Mouse (Mus musculus) hindbrain, postnatal 0 days (tissue): ENCODE data around the gene Aprt. TPM values are rescaled to one million over a fixed set of nuclear protein-coding genes. Genes with fewer than 3 reads are reported as not detected.

Experiments used
- ATAC-seq: fragments of 200-750 bp; cut with Nextera tagmentation; 2 replicates; pipeline ENCODE4 v1.8.0; 2017; ENCODE audit warnings: mild to moderate bottlenecking, moderate TSS enrichment, moderate library complexity
- DNase-seq: peaks from one replicate; pipeline ENCODE4 v3.0.0-alpha.2; 2015; ENCODE audit warnings: low spot score
- H3K27ac ChIP-seq: fragments of 300-500 bp; sonication (generic); 2 replicates; pipeline ENCODE4 v1.5.1; 2014; ENCODE audit warnings: mild to moderate bottlenecking
- H3K27me3 ChIP-seq: fragments of 300-500 bp; sonication (generic); 2 replicates; pipeline ENCODE4 v1.6.1; 2014; ENCODE audit warnings: low read length, mixed read lengths; ENCODE audit not compliant: insufficient read depth
- H3K36me3 ChIP-seq: fragments of 300-500 bp; sonication (generic); 2 replicates; pipeline ENCODE4 v1.6.1; 2014; ENCODE audit warnings: low read length, mixed read lengths; ENCODE audit not compliant: insufficient read depth
- H3K4me1 ChIP-seq: fragments of 300-500 bp; sonication (generic); 2 replicates; pipeline ENCODE4 v1.6.1; 2014; ENCODE audit warnings: antibody characterized with exemption, low read length, mixed read lengths; ENCODE audit not compliant: insufficient read depth
- H3K4me2 ChIP-seq: fragments of 300-500 bp; sonication (generic); 2 replicates; pipeline ENCODE4 v1.6.1; 2014; ENCODE audit warnings: low read depth, mild to moderate bottlenecking, low read length, moderate library complexity, mixed read lengths
- H3K4me3 ChIP-seq: fragments of 300-500 bp; sonication (generic); 2 replicates; pipeline ENCODE4 v1.5.1; 2014; ENCODE audit warnings: low read length
- H3K9ac ChIP-seq: fragments of 300-500 bp; sonication (generic); replicated peaks from 2 replicates; pipeline ENCODE4 v1.6.1; 2014; ENCODE audit warnings: mild to moderate bottlenecking, low read length, moderate library complexity, mixed read lengths
- H3K9me3 ChIP-seq: fragments of 300-500 bp; sonication (generic); 2 replicates; pipeline ENCODE4 v1.6.1; 2016; ENCODE audit warnings: low read length, mixed read lengths
- CTCF ChIP-seq: IDR thresholded peaks from 2 replicates; pipeline ENCODE4 v1.5.1; 2016; ENCODE audit warnings: antibody characterized with exemption, control low read depth, low read depth
- WGBS: fragments of 180-500 bp; shearing (Covaris S2); extraction: QIAGEN DNeasy Blood & Tissue Kit; methylation state at CpG from one replicate; pipeline ENCODE4 v1.1.7; 2014; 5-methylcytosine and 5-hydroxymethylcytosine counted together
- polyA plus RNA-seq: library from polyadenylated mRNA; unstranded; fragments of >200 nt; fragmentation: Nextera tagmentation; extraction: Ambion mirVana; gene quantifications from 2 replicates; pipeline ENCODE4 v1.2.1, GENCODE M21; 2015
- total RNA-seq: library from RNA; depleted of rRNA; stranded (reverse); fragments of >200 nt; gene quantifications from 2 replicates; pipeline ENCODE4 v1.2.3, GENCODE M21; 2014

Aprt gene
- total and polyA plus RNA-seq, 2 experiments from 2014 or later = 113 to 189 TPM

GRCm38 (mm10) chr8:122567361-122568108, 9.2 kb downstream of the Aprt start, which contains the start of gene Cdt1:
Gene Cdt1 (plus strand): TSS chr8:122568015.
- TF ChIP-seq CTCF = no peak
- no peaks in the 10 kb centered on the region for H3K36me3 ChIP-seq
- H3K27me3 ChIP-seq = no peaks in the 10 kb centered on the region
- DNase-seq = peak; percentile 98
- peak within 1 kb of the TSS; percentile 94 for H3K4me2 ChIP-seq
- no peaks in the 10 kb centered on the region for H3K9me3 ChIP-seq
- peak within 1 kb of the TSS; percentile 78 for H3K4me3 ChIP-seq
- under 1% methylated on average over 62 of the region's 62 CpGs for WGBS
- H3K4me1 ChIP-seq = peaks cover 4% of the 10 kb centered on the region; the same call in 1 of the 2 replicates
- H3K27ac ChIP-seq = peak within 1 kb of the TSS; percentile 90
- H3K9ac ChIP-seq = peak within 1 kb of the TSS; percentile 75
- ATAC-seq = peak; percentile 96

- peak overlapping the region; percentile 94 for H3K4me2 ChIP-seq
- H3K9ac ChIP-seq = peak overlapping the region; percentile 75
- ATAC-seq (0 out of 2 replicates have a peak, but pooled peaks have one; percentile 0), DNase-seq (peak; percentile 47)
- no peaks in the 10 kb centered on the region for H3K36me3 ChIP-seq
- no peaks in the 10 kb centered on the region for H3K27me3 ChIP-seq
- 22% methylated on average over 6 of the region's 6 CpGs for WGBS
- H3K9me3 ChIP-seq = no peaks in the 10 kb centered on the region
- peaks cover 4% of the 10 kb centered on the region; the same call in 1 of the 2 replicates for H3K4me1 ChIP-seq
- peak overlapping the region; percentile 78 for H3K4me3 ChIP-seq
- no peak for TF ChIP-seq CTCF
- peak overlapping the region; percentile 90 for H3K27ac ChIP-seq
These were observed 9.9 kb downstream of the Aprt start for GRCm38 (mm10) chr8:122566766-122567165.

- Histone ChIP-seq H3K27me3 (no peaks in the 10 kb centered on the region), H3K27ac (no peak overlapping the region), H3K4me1 (peaks cover 4% of the 10 kb centered on the region; the same call in 1 of the 2 replicates), H3K4me3 (no peak overlapping the region), H3K36me3 (no peaks in the 10 kb centered on the region), H3K9me3 (no peaks in the 10 kb centered on the region), H3K9ac (no peak overlapping the region), H3K4me2 (no peak overlapping the region)
- no peak for ATAC-seq
- no peak for DNase-seq
- no peak for TF ChIP-seq CTCF
- 87% methylated on average over 25 of the region's 25 CpGs for WGBS
These were observed 12.1 kb downstream of the Aprt start for GRCm38 (mm10) chr8:122564363-122565352.

- Histone ChIP-seq H3K36me3 (no peaks in the 10 kb centered on the region), H3K9me3 (no peaks in the 10 kb centered on the region), H3K4me3 (no peak overlapping the region), H3K9ac (no peak overlapping the region), H3K4me2 (no peak overlapping the region), H3K27ac (no peak overlapping the region), H3K27me3 (no peaks in the 10 kb centered on the region), H3K4me1 (no peaks in the 10 kb centered on the region)
- ATAC-seq (no peak), DNase-seq (no peak)
- no peak for TF ChIP-seq CTCF
- WGBS = 79% methylated on average over 5 of the region's 5 CpGs
These were observed 15.5 kb downstream of the Aprt start for GRCm38 (mm10) chr8:122561199-122561598.

- 0 out of 2 replicates have a peak, but pooled peaks have one; percentile 34 for ATAC-seq
These were observed 17.9 kb downstream of the Aprt start for GRCm38 (mm10) chr8:122558671-122559349.

More at GRCm38 (mm10) chr8:122558671-122559349, 17.9 kb downstream of the Aprt start:
- no peak overlapping the region for H3K4me2 ChIP-seq
- no peak overlapping the region for H3K27ac ChIP-seq
- H3K9me3 ChIP-seq = no peaks in the 10 kb centered on the region
- no peak overlapping the region for H3K4me3 ChIP-seq
- peak; percentile 19; the same call in 1 of the 2 replicates for TF ChIP-seq CTCF
- no peak overlapping the region for H3K9ac ChIP-seq
- no peaks in the 10 kb centered on the region for H3K4me1 ChIP-seq
- peak; percentile 36 for DNase-seq
- WGBS = 16% methylated on average over 11 of the region's 12 CpGs
- no peaks in the 10 kb centered on the region for H3K27me3 ChIP-seq
- H3K36me3 ChIP-seq = no peaks in the 10 kb centered on the region
